ENCODE assay signal across 10 mouse cellular contexts in the genomic region with DNA sequence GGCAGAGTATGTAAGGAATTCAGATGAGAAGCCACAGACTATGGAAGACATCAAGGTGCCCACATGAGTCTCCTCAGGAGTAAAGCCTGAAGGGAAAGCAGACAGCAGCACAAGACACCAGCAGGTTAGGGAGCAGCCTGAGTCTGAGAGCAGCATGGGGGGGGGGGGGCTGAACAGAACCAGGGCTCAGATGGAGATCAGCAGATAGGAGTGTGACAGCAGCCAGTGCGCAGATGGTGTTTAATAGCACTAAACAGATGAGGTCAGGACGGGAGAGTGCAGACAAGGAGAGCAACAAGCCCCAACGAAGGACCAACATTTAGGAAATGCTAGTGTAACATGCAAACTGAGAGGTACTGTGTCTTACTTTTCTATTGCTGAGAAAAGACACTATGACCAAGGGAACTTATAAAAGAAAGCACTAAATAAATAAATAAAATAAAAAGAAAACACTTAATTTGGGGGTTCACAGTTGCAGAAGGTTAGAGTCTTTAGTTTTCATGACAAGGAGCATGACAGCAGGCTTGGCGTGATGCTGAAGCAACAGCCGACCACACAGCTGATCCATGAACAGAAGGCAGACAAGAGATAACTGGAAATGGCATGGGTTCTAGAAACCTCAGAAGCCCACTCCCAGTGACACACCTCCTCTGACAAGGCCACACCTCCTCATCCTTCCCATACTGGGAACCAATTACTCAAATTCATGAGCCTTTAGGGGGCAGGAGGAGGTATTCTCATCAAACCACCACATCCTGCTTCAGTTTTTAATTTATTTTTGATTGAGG.
DNase-seq lines count a peak whose midpoint lies in the region; ATAC-seq and TF ChIP-seq lines count a peak whose summit lies in the region.
"Had no signal": no experiment of that assay in that cellular context is flagged by ENCODE, and none has a peak within 500 bp of the region (broad histone marks: within the 10 kb centered on the region; RNA-seq: fewer than 3 reads in every experiment).

No protein-coding gene starts in this region.

- H3K4me2 ChIP-seq in hindbrain, embryonic 13.5 days = no peak overlapping the region
- H3K4me2 ChIP-seq: liver, embryonic 13.5 days had no signal

- ATAC-seq in hindbrain, embryonic 13.5 days (ENCODE audit: low FRiP score) = peak; percentile 62

- H3K9me3 ChIP-seq in hindbrain, embryonic 13.5 days = no peaks in the 10 kb centered on the region
- H3K9me3 ChIP-seq: G1E; liver, embryonic 13.5 days had no signal

- H3K9ac ChIP-seq in hindbrain, embryonic 13.5 days = no peak overlapping the region
- H3K9ac ChIP-seq: liver, embryonic 13.5 days had no signal

- no peaks in the 10 kb centered on the region for H3K27me3 ChIP-seq in hindbrain, embryonic 13.5 days
- H3K27me3 ChIP-seq: liver, embryonic 13.5 days had no signal

- no peak for DNase-seq in layer of hippocampus, adult 2 months (ENCODE audit: low spot score in 2 of 2)
- DNase-seq in layer of hippocampus, adult 11-12 months (ENCODE audit: low spot score) = no peak
- DNase-seq in R1 (ENCODE audit: low read depth, low spot score) = peak; percentile 38
- DNase-seq in cerebellum, adult 9-11 months = peak; percentile 63
- DNase-seq in right cerebral cortex, adult 2 months (ENCODE audit: low spot score in 2 of 2) = no peak
- no peak for DNase-seq in heart, postnatal 25 days (ENCODE audit: low spot score)
- no peak for DNase-seq in lung, adult 2 months
- DNase-seq: liver, embryonic 13.5 days had no signal

- TF ChIP-seq POLR2A in lung, adult 2 months (IDR thresholded peaks at IDR 0.05; ENCODE audit: borderline replicate concordance, extremely low read depth, low read depth, low read length) = no peak

- WGBS in hindbrain, embryonic 13.5 days = 57% methylated on average over 5 of the region's 5 CpGs
- 85% methylated on average over 5 of the region's 5 CpGs for WGBS in lung, adult 2 months

- H3K27ac ChIP-seq in layer of hippocampus, adult 2 months = peak overlapping the region; percentile 74
- H3K27ac ChIP-seq in hindbrain, embryonic 13.5 days = 0 out of 2 replicates have a peak overlapping the region, but pooled peaks have one; percentile 3
- H3K27ac ChIP-seq: liver, embryonic 13.5 days had no signal

- peaks cover 23% of the 10 kb centered on the region; the same call in 1 of the 2 replicates for H3K4me1 ChIP-seq in hindbrain, embryonic 13.5 days (replicated peaks)
- peaks cover 4% of the 10 kb centered on the region; the same call in 1 of the 2 replicates for H3K4me1 ChIP-seq in lung, adult 2 months (ENCODE audit: control insufficient read depth, insufficient read depth, low read length)

- intact Hi-C loops in heart, postnatal 25 days (cut with DNase I) = no loop called here

- H3K36me3 ChIP-seq in hindbrain, embryonic 13.5 days = peaks cover 3% of the 10 kb centered on the region; the same call in 1 of the 2 replicates
- H3K36me3 ChIP-seq: liver, embryonic 13.5 days had no signal

- no peak overlapping the region for H3K4me3 ChIP-seq in layer of hippocampus, adult 2 months
- H3K4me3 ChIP-seq in hindbrain, embryonic 13.5 days = no peak overlapping the region
- no peak overlapping the region for H3K4me3 ChIP-seq in lung, adult 2 months (replicated peaks; ENCODE audit: extremely low read depth, low read depth, low read length)
- H3K4me3 ChIP-seq: liver, embryonic 13.5 days had no signal

- no peak for TF ChIP-seq CTCF in layer of hippocampus, adult 2 months (conservative IDR thresholded peaks at IDR 0.05)
- TF ChIP-seq CTCF in lung, adult 2 months (IDR thresholded peaks at IDR 0.05; ENCODE audit: insufficient read depth, low read length) = no peak

Comparison
In these comparisons a context has a peak if more than half of its experiments do, and no peak if none do; other contexts are left out.
1. DNase-seq: peak in R1 (single experiment) and cerebellum, adult 9-11 months (single experiment); none in layer of hippocampus, adult 2 months (0 of 2), layer of hippocampus, adult 11-12 months (single experiment), right cerebral cortex, adult 2 months (0 of 2), heart, postnatal 25 days (single experiment) and lung, adult 2 months (single experiment).